Mouse (Mus musculus): ENCODE data around the gene Gabre.
A peak's percentile ranks its signal among the peaks of the same experiment; 100 is the strongest.

Gabre gene

DNA sequence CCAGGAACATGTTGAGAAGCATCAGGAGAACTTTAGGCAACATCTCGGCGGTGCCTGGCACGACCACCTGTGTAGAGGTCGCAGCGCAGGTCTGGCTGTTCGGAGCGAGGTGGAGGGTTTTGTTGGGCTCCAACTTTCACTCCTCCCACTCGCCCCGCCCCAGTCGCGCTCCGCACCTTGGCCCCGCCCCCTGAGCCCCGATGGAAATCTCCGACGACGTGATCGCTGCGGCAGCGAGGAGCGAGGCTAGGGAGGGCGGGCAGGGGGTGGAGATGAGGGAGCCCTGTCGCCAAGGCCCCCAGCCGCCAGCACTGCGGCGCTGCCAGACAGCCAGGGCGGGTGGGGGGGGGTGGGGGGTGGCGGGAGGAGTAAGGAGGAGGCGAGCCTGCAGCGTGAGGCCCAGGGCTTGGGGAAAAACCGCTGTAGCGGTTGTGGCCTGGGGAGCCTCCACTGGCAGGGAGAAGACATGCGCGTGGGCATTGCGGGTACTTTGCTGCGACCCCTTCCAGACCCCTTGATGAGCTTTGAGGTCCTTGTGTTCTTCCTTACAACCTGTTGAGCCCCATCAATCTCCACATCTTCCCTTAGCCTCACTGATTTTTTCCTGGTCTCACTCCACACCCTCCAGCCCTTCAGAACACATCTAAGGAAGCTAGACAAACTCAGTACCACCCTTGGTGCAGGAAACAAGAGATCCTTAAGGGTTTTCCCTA, at the start of gene Gabre:
Gene Gabre, minus strand, starts transcription at position 145 of the 713 bp plus-strand sequence.
- DNase-seq = peak; percentile 26

DNA sequence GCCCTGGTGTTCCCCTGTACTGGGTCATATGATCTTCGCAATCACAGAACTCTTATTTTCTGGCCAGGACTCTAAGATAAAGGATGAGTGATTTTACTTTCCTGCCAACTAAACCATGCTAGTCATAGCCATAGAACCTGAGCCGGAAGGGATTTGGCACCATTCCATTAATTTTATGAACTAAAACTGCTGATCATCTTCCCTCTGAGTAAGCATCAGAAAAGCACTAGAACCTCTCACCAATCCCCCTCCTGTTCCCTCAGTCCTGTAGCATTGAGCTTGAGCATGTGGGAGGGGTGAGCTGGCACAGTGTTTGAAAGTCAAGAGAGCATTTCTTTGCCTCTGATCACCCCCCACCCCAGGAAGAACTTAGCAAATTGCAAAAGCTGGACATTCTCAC, 23.2 kb upstream of the Gabre start:
- no peak for DNase-seq

- DNase-seq = no peak
Measured at GRCm38 (mm10) chrX:72275372-72275663, 715 bp upstream of the Gabre start.

DNA sequence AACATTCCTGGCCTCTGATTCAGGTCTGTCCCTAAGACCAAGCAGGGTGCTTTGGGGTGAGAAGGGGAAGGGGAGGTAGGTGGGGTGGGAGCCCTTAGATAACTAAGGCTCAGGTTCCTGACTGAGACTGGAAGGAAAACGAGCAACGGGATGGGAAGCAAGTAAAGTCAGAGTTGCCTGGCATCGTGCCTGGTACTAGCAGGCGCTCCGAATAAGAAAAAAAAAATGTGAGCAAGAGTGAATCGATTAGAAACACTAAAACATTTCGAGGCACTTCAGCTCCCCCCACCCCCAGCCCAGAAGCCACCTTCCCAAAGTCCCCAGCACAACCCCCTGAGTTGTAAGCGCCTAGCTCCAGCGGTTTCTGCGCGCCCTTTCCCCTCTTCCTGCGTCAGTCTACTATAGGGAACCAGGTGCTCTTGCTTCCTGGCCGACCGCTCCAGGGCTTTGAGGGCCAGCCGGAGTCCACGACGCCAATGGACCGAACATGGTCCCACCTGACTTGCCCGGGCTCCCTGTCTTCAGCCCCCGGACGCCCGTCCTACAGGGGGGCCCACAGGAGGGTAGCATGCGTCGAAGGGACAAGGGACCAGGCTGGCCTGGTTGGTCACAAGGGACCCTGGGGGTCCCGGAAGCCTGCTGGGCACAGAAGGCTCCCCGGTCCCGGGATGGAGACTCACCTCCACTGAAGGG, 491 bp downstream of the Gabre start:
- DNase-seq = no peak

GRCm38 (mm10) chrX:72270637-72271036, 4.0 kb downstream of the Gabre start:
- no peak for DNase-seq

DNA sequence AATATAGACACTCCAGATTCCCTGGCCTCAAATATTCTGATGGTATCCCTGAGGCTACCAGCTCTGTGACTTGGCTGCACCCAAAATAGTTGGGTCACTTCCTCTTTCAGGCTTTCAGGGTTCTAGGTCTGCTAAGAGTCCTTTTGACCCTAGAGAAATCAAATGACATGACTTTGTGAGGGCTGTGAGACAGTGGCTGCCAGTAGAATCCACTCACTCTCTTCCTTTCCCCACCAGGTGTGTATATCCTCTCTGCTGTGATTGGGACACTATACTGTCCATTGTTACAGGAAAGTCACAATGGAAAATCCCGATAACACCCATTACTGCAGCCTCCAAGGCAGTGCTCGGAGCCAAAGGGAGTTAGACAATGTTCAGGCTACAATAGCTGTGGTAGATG, 52.9 kb downstream of the Gabre start, which contains the start of gene Magea4:
Gene Magea4, plus strand, starts transcription at position 301 of the 400 bp plus-strand sequence.
- no peak for DNase-seq
